Mouse (Mus musculus): ENCODE measurements around the gene Rab10. TPM values are rescaled to one million over a fixed set of nuclear protein-coding genes. Genes with fewer than 3 reads are reported as not detected.

Gene Rab10
- total and polyA plus RNA-seq, 3 experiments, result 36.8 to 130 (median 116) TPM

GRCm38 (mm10) chr12:3267397-3267796 is 42.4 kb downstream of the Rab10 start:
- H3K27me3 ChIP-seq (ENCODE audit: control insufficient read depth, insufficient read depth, low read length), result no peaks in the 10 kb centered on the region
- no peak for DNase-seq
- no peak overlapping the region for H3K4me3 ChIP-seq
- TF ChIP-seq EP300 (IDR thresholded peaks at IDR 0.05; ENCODE audit: insufficient read depth, low read depth, low read length) (no peak), POLR2A (IDR thresholded peaks at IDR 0.05; ENCODE audit: insufficient read depth, low read depth, low read length) (no peak), CTCF (IDR thresholded peaks at IDR 0.05) (no peak)
- peaks cover 3% of the 10 kb centered on the region for H3K4me1 ChIP-seq (ENCODE audit: control insufficient read depth, insufficient read depth, low read length)
- no peak overlapping the region for H3K27ac ChIP-seq
- 80% methylated on average over 2 of the region's 2 CpGs for WGBS
- no peak overlapping the region for H3K9ac ChIP-seq (ENCODE audit: low read depth, low read length)
- peaks cover 10% of the 10 kb centered on the region for H3K36me3 ChIP-seq (ENCODE audit: control insufficient read depth, insufficient read depth, low read length)
- intact Hi-C loops (cut with DNase I), result no loop called here
- peaks cover 3% of the 10 kb centered on the region; the same call in 1 of the 2 replicates for H3K79me2 ChIP-seq (replicated peaks; ENCODE audit: control insufficient read depth, insufficient read depth, low read length)

- no peak for TF ChIP-seq CTCF (IDR thresholded peaks at IDR 0.05)
- no peak for TF ChIP-seq EP300 (IDR thresholded peaks at IDR 0.05; ENCODE audit: insufficient read depth, low read depth, low read length)
- TF ChIP-seq POLR2A (IDR thresholded peaks at IDR 0.05; ENCODE audit: insufficient read depth, low read depth, low read length), result no peak
- no peak overlapping the region for H3K4me3 ChIP-seq
- peaks cover 3% of the 10 kb centered on the region for H3K4me1 ChIP-seq (ENCODE audit: control insufficient read depth, insufficient read depth, low read length)
- no peak for DNase-seq
- H3K36me3 ChIP-seq (ENCODE audit: control insufficient read depth, insufficient read depth, low read length), result peaks cover 10% of the 10 kb centered on the region
- H3K79me2 ChIP-seq (replicated peaks; ENCODE audit: control insufficient read depth, insufficient read depth, low read length), result peaks cover 3% of the 10 kb centered on the region; the same call in 1 of the 2 replicates
- H3K27me3 ChIP-seq (ENCODE audit: control insufficient read depth, insufficient read depth, low read length), result no peaks in the 10 kb centered on the region
- intact Hi-C loops (cut with DNase I), result no loop called here
- H3K9ac ChIP-seq (ENCODE audit: low read depth, low read length), result no peak overlapping the region
- H3K27ac ChIP-seq, result no peak overlapping the region
- WGBS, result 62% methylated on average over 2 of the region's 2 CpGs
Observed at GRCm38 (mm10) chr12:3265188-3265587, 44.6 kb downstream of the Rab10 start.

GRCm38 (mm10) chr12:3264449-3264848 is 45.3 kb downstream of the Rab10 start:
- WGBS, result 36% methylated on average over 2 of the region's 2 CpGs
- Histone ChIP-seq H3K9ac (ENCODE audit: low read depth, low read length) (no peak overlapping the region), H3K27me3 (ENCODE audit: control insufficient read depth, insufficient read depth, low read length) (no peaks in the 10 kb centered on the region), H3K79me2 (replicated peaks; ENCODE audit: control insufficient read depth, insufficient read depth, low read length) (peaks cover 3% of the 10 kb centered on the region; the same call in 1 of the 2 replicates), H3K36me3 (ENCODE audit: control insufficient read depth, insufficient read depth, low read length) (peaks cover 10% of the 10 kb centered on the region), H3K27ac (no peak overlapping the region), H3K4me1 (ENCODE audit: control insufficient read depth, insufficient read depth, low read length) (peaks cover 3% of the 10 kb centered on the region), H3K4me3 (no peak overlapping the region)
- intact Hi-C loops (cut with DNase I), result no loop called here
- no peak for DNase-seq
- no peak for TF ChIP-seq EP300 (IDR thresholded peaks at IDR 0.05; ENCODE audit: insufficient read depth, low read depth, low read length)
- no peak for TF ChIP-seq POLR2A (IDR thresholded peaks at IDR 0.05; ENCODE audit: insufficient read depth, low read depth, low read length)
- no peak for TF ChIP-seq CTCF (IDR thresholded peaks at IDR 0.05)

- DNase-seq, result no peak
- Histone ChIP-seq H3K79me2 (replicated peaks; ENCODE audit: control insufficient read depth, insufficient read depth, low read length) (peaks cover 6% of the 10 kb centered on the region), H3K4me1 (ENCODE audit: control insufficient read depth, insufficient read depth, low read length) (peaks cover 3% of the 10 kb centered on the region), H3K9ac (ENCODE audit: low read depth, low read length) (no peak overlapping the region), H3K36me3 (ENCODE audit: control insufficient read depth, insufficient read depth, low read length) (peaks cover 10% of the 10 kb centered on the region), H3K27me3 (ENCODE audit: control insufficient read depth, insufficient read depth, low read length) (no peaks in the 10 kb centered on the region), H3K27ac (no peak overlapping the region), H3K4me3 (no peak overlapping the region)
- 95% methylated on average over 25 of the region's 25 CpGs for WGBS
- TF ChIP-seq EP300 (IDR thresholded peaks at IDR 0.05; ENCODE audit: insufficient read depth, low read depth, low read length) (no peak), CTCF (IDR thresholded peaks at IDR 0.05) (no peak), POLR2A (IDR thresholded peaks at IDR 0.05; ENCODE audit: insufficient read depth, low read depth, low read length) (no peak)
- intact Hi-C loops (cut with DNase I), result no loop called here
Observed at GRCm38 (mm10) chr12:3261596-3261995, 48.2 kb downstream of the Rab10 start.

GRCm38 (mm10) chr12:3255966-3256365 is 53.8 kb downstream of the Rab10 start:
- intact Hi-C loops (cut with DNase I), result no loop called here
- Histone ChIP-seq H3K79me2 (replicated peaks; ENCODE audit: control insufficient read depth, insufficient read depth, low read length) (peaks cover 3% of the 10 kb centered on the region), H3K9ac (ENCODE audit: low read depth, low read length) (no peak overlapping the region), H3K36me3 (ENCODE audit: control insufficient read depth, insufficient read depth, low read length) (peaks cover 8% of the 10 kb centered on the region; the same call in 1 of the 2 replicates), H3K4me3 (no peak overlapping the region), H3K27ac (no peak overlapping the region), H3K4me1 (ENCODE audit: control insufficient read depth, insufficient read depth, low read length) (no peaks in the 10 kb centered on the region; the same call in 1 of the 2 replicates), H3K27me3 (ENCODE audit: control insufficient read depth, insufficient read depth, low read length) (no peaks in the 10 kb centered on the region)
- TF ChIP-seq POLR2A (IDR thresholded peaks at IDR 0.05; ENCODE audit: insufficient read depth, low read depth, low read length) (no peak), EP300 (IDR thresholded peaks at IDR 0.05; ENCODE audit: insufficient read depth, low read depth, low read length) (no peak), CTCF (IDR thresholded peaks at IDR 0.05) (no peak)
- no peak for DNase-seq

- 82% methylated on average over 2 of the region's 2 CpGs for WGBS
- intact Hi-C loops (cut with DNase I), result no loop called here
Observed at GRCm38 (mm10) chr12:3255435-3255834, 54.3 kb downstream of the Rab10 start.

More at GRCm38 (mm10) chr12:3255435-3255834, 54.3 kb downstream of the Rab10 start:
- Histone ChIP-seq H3K36me3 (ENCODE audit: control insufficient read depth, insufficient read depth, low read length) (peaks cover 8% of the 10 kb centered on the region), H3K9ac (ENCODE audit: low read depth, low read length) (no peak overlapping the region), H3K4me1 (ENCODE audit: control insufficient read depth, insufficient read depth, low read length) (no peaks in the 10 kb centered on the region; the same call in 1 of the 2 replicates), H3K4me3 (no peak overlapping the region), H3K79me2 (replicated peaks; ENCODE audit: control insufficient read depth, insufficient read depth, low read length) (peaks cover 3% of the 10 kb centered on the region), H3K27me3 (ENCODE audit: control insufficient read depth, insufficient read depth, low read length) (no peaks in the 10 kb centered on the region), H3K27ac (no peak overlapping the region)
- TF ChIP-seq CTCF (IDR thresholded peaks at IDR 0.05) (no peak), EP300 (IDR thresholded peaks at IDR 0.05; ENCODE audit: insufficient read depth, low read depth, low read length) (no peak), POLR2A (IDR thresholded peaks at IDR 0.05; ENCODE audit: insufficient read depth, low read depth, low read length) (no peak)
- no peak for DNase-seq

Data from heart, adult 2 months (tissue).